Mouse (Mus musculus) heart, embryonic 13.5 days (tissue): ENCODE measurements around the gene Zfp654. TPM values are rescaled to one million over a fixed set of nuclear protein-coding genes. Genes with fewer than 3 reads are reported as not detected.

Experiments
- ATAC-seq: fragments of 200-750 bp; cut with Nextera tagmentation; 2 replicates; pipeline ENCODE4 v1.8.0; 2017; ENCODE audit warnings: moderate TSS enrichment; ENCODE audit not compliant: insufficient number of reproducible peaks, low FRiP score, low TSS enrichment; ENCODE audit errors: extremely low read depth
- H3K27ac ChIP-seq: fragments of 300-500 bp; sonication (generic); replicated peaks from 2 replicates; pipeline ENCODE4 v1.5.1; 2015; ENCODE audit warnings: moderate library complexity, mild to moderate bottlenecking, inconsistent platforms
- H3K27me3 ChIP-seq: fragments of 300-500 bp; sonication (generic); replicated peaks from 2 replicates; pipeline ENCODE4 v1.6.1; 2015; ENCODE audit warnings: mild to moderate bottlenecking, inconsistent platforms
- H3K36me3 ChIP-seq: fragments of 300-500 bp; sonication (generic); 2 replicates; pipeline ENCODE4 v1.6.1; 2015; ENCODE audit warnings: mild to moderate bottlenecking, inconsistent platforms
- H3K4me1 ChIP-seq: fragments of 300-500 bp; sonication (generic); 2 replicates; pipeline ENCODE4 v1.6.1; 2015; ENCODE audit warnings: inconsistent platforms
- H3K4me2 ChIP-seq: fragments of 300-500 bp; sonication (generic); 2 replicates; pipeline ENCODE4 v1.6.1; 2015; ENCODE audit warnings: inconsistent platforms, mild to moderate bottlenecking, moderate library complexity
- H3K4me3 ChIP-seq: fragments of 300-500 bp; sonication (generic); 2 replicates; pipeline ENCODE4 v1.5.1; 2015; ENCODE audit warnings: moderate library complexity, mild to moderate bottlenecking, inconsistent platforms
- H3K9ac ChIP-seq: fragments of 300-500 bp; sonication (generic); 2 replicates; pipeline ENCODE4 v1.6.1; 2015; ENCODE audit warnings: inconsistent platforms, mild to moderate bottlenecking, moderate library complexity
- H3K9me3 ChIP-seq: fragments of 300-500 bp; sonication (generic); 2 replicates; pipeline ENCODE4 v1.6.1; 2016; ENCODE audit warnings: inconsistent platforms
- WGBS: fragments of 180-500 bp; shearing (Covaris S2); methylation state at CpG from one replicate; pipeline ENCODE4 v1.1.7; 2015; ENCODE audit warnings: mixed read lengths; 5-methylcytosine and 5-hydroxymethylcytosine counted together
- polyA plus RNA-seq: library from polyadenylated mRNA; unstranded; fragments of >200 nt; fragmentation: Nextera tagmentation; extraction: Ambion mirVana; gene quantifications from 2 replicates; pipeline ENCODE4 v1.2.1, GENCODE M21; 2015

The Zfp654 gene
- polyA plus RNA-seq, 1 experiment from 2014 or later: 5.1 TPM

- Histone ChIP-seq H3K27me3 (no peaks in the 10 kb centered on the region), H3K4me3 (peak overlapping the region; percentile 95), H3K9me3 (no peaks in the 10 kb centered on the region), H3K4me2 (peak overlapping the region; percentile 76), H3K27ac (peak overlapping the region; percentile 99), H3K9ac (peak overlapping the region; percentile 97), H3K4me1 (peaks cover 29% of the 10 kb centered on the region), H3K36me3 (peaks cover 34% of the 10 kb centered on the region)
- peak; percentile 43 for ATAC-seq
- under 1% methylated on average over 33 of the region's 53 CpGs for WGBS
Measured at GRCm38 (mm10) chr16:64852441-64852871, 1.0 kb upstream of the Zfp654 start.

GRCm38 (mm10) chr16:64851085-64851562, 328 bp downstream of the Zfp654 start:
- no peaks in the 10 kb centered on the region for H3K27me3 ChIP-seq
- peak overlapping the region; percentile 95 for H3K4me3 ChIP-seq
- ATAC-seq: peak; percentile 27
- H3K9me3 ChIP-seq: no peaks in the 10 kb centered on the region
- H3K4me1 ChIP-seq: peaks cover 29% of the 10 kb centered on the region
- H3K27ac ChIP-seq: peak overlapping the region; percentile 96
- peak overlapping the region; percentile 88 for H3K4me2 ChIP-seq
- H3K9ac ChIP-seq: peak overlapping the region; percentile 96
- WGBS: 0% methylated on average over 30 of the region's 45 CpGs
- H3K36me3 ChIP-seq: peaks cover 22% of the 10 kb centered on the region

GRCm38 (mm10) chr16:64850287-64851084, 966 bp downstream of the Zfp654 start:
- Histone ChIP-seq H3K4me3 (peak overlapping the region; percentile 95), H3K27me3 (no peaks in the 10 kb centered on the region), H3K4me1 (peaks cover 29% of the 10 kb centered on the region), H3K9ac (peak overlapping the region; percentile 96), H3K27ac (peak overlapping the region; percentile 96), H3K36me3 (peaks cover 16% of the 10 kb centered on the region), H3K9me3 (no peaks in the 10 kb centered on the region), H3K4me2 (peak overlapping the region; percentile 88)
- under 1% methylated on average over 16 of the region's 16 CpGs for WGBS
- no peak for ATAC-seq

- Histone ChIP-seq H3K4me1 (peaks cover 14% of the 10 kb centered on the region), H3K4me3 (no peak overlapping the region), H3K9me3 (no peaks in the 10 kb centered on the region), H3K27me3 (no peaks in the 10 kb centered on the region), H3K27ac (no peak overlapping the region), H3K9ac (no peak overlapping the region), H3K36me3 (no peaks in the 10 kb centered on the region), H3K4me2 (no peak overlapping the region)
- no peak for ATAC-seq
- WGBS: 87% methylated on average over 8 of the region's 8 CpGs
Measured at GRCm38 (mm10) chr16:64845947-64846346, 5.5 kb downstream of the Zfp654 start.

- no peaks in the 10 kb centered on the region for H3K9me3 ChIP-seq
- no peak overlapping the region for H3K9ac ChIP-seq
- WGBS: 91% methylated on average over 3 of the region's 3 CpGs
- no peak overlapping the region for H3K4me3 ChIP-seq
- no peak for ATAC-seq
- H3K36me3 ChIP-seq: no peaks in the 10 kb centered on the region
- no peak overlapping the region for H3K4me2 ChIP-seq
- H3K27ac ChIP-seq: no peak overlapping the region
- H3K27me3 ChIP-seq: no peaks in the 10 kb centered on the region
- H3K4me1 ChIP-seq: peaks cover 6% of the 10 kb centered on the region
Measured at GRCm38 (mm10) chr16:64842374-64842729, 9.1 kb downstream of the Zfp654 start.

GRCm38 (mm10) chr16:64841481-64842373, 9.7 kb downstream of the Zfp654 start:
- Histone ChIP-seq H3K4me2 (no peak overlapping the region), H3K4me1 (peaks cover 8% of the 10 kb centered on the region), H3K9me3 (no peaks in the 10 kb centered on the region), H3K9ac (no peak overlapping the region), H3K27ac (no peak overlapping the region), H3K27me3 (no peaks in the 10 kb centered on the region), H3K4me3 (no peak overlapping the region), H3K36me3 (no peaks in the 10 kb centered on the region)
- WGBS: 76% methylated on average over 5 of the region's 5 CpGs
- no peak for ATAC-seq

GRCm38 (mm10) chr16:64836709-64837108, 14.7 kb downstream of the Zfp654 start:
- H3K9ac ChIP-seq: no peak overlapping the region
- no peak for ATAC-seq

GRCm38 (mm10) chr16:64835996-64836545, 15.4 kb downstream of the Zfp654 start:
- ATAC-seq: no peak
- 55% methylated on average over 1 of the region's 1 CpGs for WGBS

More at GRCm38 (mm10) chr16:64836709-64837108, 14.7 kb downstream of the Zfp654 start:
- H3K4me3 ChIP-seq: no peak overlapping the region
- H3K27me3 ChIP-seq: no peaks in the 10 kb centered on the region
- WGBS: 75% methylated on average over 2 of the region's 2 CpGs
- H3K4me1 ChIP-seq: peaks cover 14% of the 10 kb centered on the region
- H3K4me2 ChIP-seq: no peak overlapping the region
- no peaks in the 10 kb centered on the region for H3K36me3 ChIP-seq
- H3K27ac ChIP-seq: no peak overlapping the region
- H3K9me3 ChIP-seq: no peaks in the 10 kb centered on the region

GRCm38 (mm10) chr16:64830291-64830690, 21.2 kb downstream of the Zfp654 start:
- Histone ChIP-seq H3K27me3 (no peaks in the 10 kb centered on the region), H3K36me3 (peaks cover 33% of the 10 kb centered on the region), H3K4me1 (no peaks in the 10 kb centered on the region), H3K4me2 (no peak overlapping the region), H3K4me3 (no peak overlapping the region), H3K9ac (no peak overlapping the region), H3K27ac (no peak overlapping the region), H3K9me3 (no peaks in the 10 kb centered on the region)
- no peak for ATAC-seq
- 63% methylated on average over 15 of the region's 15 CpGs for WGBS

More at GRCm38 (mm10) chr16:64835996-64836545, 15.4 kb downstream of the Zfp654 start:
- no peak overlapping the region for H3K27ac ChIP-seq
- H3K4me1 ChIP-seq: peaks cover 10% of the 10 kb centered on the region
- no peaks in the 10 kb centered on the region for H3K36me3 ChIP-seq
- H3K27me3 ChIP-seq: no peaks in the 10 kb centered on the region
- no peak overlapping the region for H3K4me2 ChIP-seq
- H3K9me3 ChIP-seq: no peaks in the 10 kb centered on the region
- H3K9ac ChIP-seq: no peak overlapping the region
- no peak overlapping the region for H3K4me3 ChIP-seq

GRCm38 (mm10) chr16:64824474-64824873, 27.0 kb downstream of the Zfp654 start:
- peaks cover 33% of the 10 kb centered on the region for H3K36me3 ChIP-seq
- no peak for ATAC-seq
- no peaks in the 10 kb centered on the region for H3K4me1 ChIP-seq
- 88% methylated on average over 1 of the region's 1 CpGs for WGBS
- no peaks in the 10 kb centered on the region for H3K27me3 ChIP-seq
- no peaks in the 10 kb centered on the region for H3K9me3 ChIP-seq
- H3K27ac ChIP-seq: no peak overlapping the region
- no peak overlapping the region for H3K9ac ChIP-seq
- no peak overlapping the region for H3K4me2 ChIP-seq
- H3K4me3 ChIP-seq: no peak overlapping the region

- no peak overlapping the region for H3K4me3 ChIP-seq
- ATAC-seq: no peak
- no peak overlapping the region for H3K4me2 ChIP-seq
- no peaks in the 10 kb centered on the region for H3K27me3 ChIP-seq
- no peak overlapping the region for H3K9ac ChIP-seq
- H3K4me1 ChIP-seq: no peaks in the 10 kb centered on the region
- WGBS: 85% methylated on average over 1 of the region's 1 CpGs
- no peak overlapping the region for H3K27ac ChIP-seq
- H3K36me3 ChIP-seq: peaks cover 31% of the 10 kb centered on the region
- no peaks in the 10 kb centered on the region for H3K9me3 ChIP-seq
Measured at GRCm38 (mm10) chr16:64823890-64824289, 27.6 kb downstream of the Zfp654 start.
